Mouse (Mus musculus) spleen, postnatal 14 days (tissue): ENCODE measurements around the gene Prrc2b.

Experiments
- DNase-seq, 2 experiments: peaks; one replicate each; pipeline ENCODE4 v3.0.0; 2021 to 2022; ENCODE audit warnings: low spot score in 2 of 2

The Prrc2b gene

GRCm38 (mm10) chr2:32187019-32187551 is 36.2 kb downstream of the Prrc2b start:
- DNase-seq: no peak

GRCm38 (mm10) chr2:32187649-32188048 is 36.8 kb downstream of the Prrc2b start:
- DNase-seq: no peak

- no peak for DNase-seq
Measured at GRCm38 (mm10) chr2:32189060-32189681, 38.3 kb downstream of the Prrc2b start.

GRCm38 (mm10) chr2:32190620-32191019 is 39.7 kb downstream of the Prrc2b start:
- DNase-seq: no peak

GRCm38 (mm10) chr2:32191872-32192507 is 41.1 kb downstream of the Prrc2b start:
- peak; percentile 37 to 69 for DNase-seq

- DNase-seq: no peak
Measured at GRCm38 (mm10) chr2:32198977-32199376, 48.1 kb downstream of the Prrc2b start.

- DNase-seq: no peak
Measured at GRCm38 (mm10) chr2:32200033-32200432, 49.2 kb downstream of the Prrc2b start.

GRCm38 (mm10) chr2:32200712-32201111 is 49.8 kb downstream of the Prrc2b start:
- DNase-seq: no peak

- DNase-seq: no peak
Measured at GRCm38 (mm10) chr2:32201527-32201926, 50.6 kb downstream of the Prrc2b start.

- no peak for DNase-seq
Measured at GRCm38 (mm10) chr2:32203853-32204252, 53.0 kb downstream of the Prrc2b start.

- no peak for DNase-seq
Measured at GRCm38 (mm10) chr2:32207682-32208081, 56.8 kb downstream of the Prrc2b start.

- DNase-seq: no peak
Measured at GRCm38 (mm10) chr2:32211689-32212088, 60.8 kb downstream of the Prrc2b start.

- no peak for DNase-seq
Measured at GRCm38 (mm10) chr2:32213000-32213399, 62.1 kb downstream of the Prrc2b start.

- no peak for DNase-seq
Measured at GRCm38 (mm10) chr2:32215576-32215975, 64.7 kb downstream of the Prrc2b start.

- no peak for DNase-seq
Measured at GRCm38 (mm10) chr2:32216506-32216905, 65.6 kb downstream of the Prrc2b start.

- no peak for DNase-seq
Measured at GRCm38 (mm10) chr2:32217656-32218055, 66.8 kb downstream of the Prrc2b start.

- DNase-seq: no peak
Measured at GRCm38 (mm10) chr2:32218113-32218512, 67.2 kb downstream of the Prrc2b start.

GRCm38 (mm10) chr2:32218541-32219334 is 67.9 kb downstream of the Prrc2b start:
- DNase-seq: no peak

GRCm38 (mm10) chr2:32219501-32219900 is 68.6 kb downstream of the Prrc2b start:
- DNase-seq: no peak

- DNase-seq: no peak
Measured at GRCm38 (mm10) chr2:32220021-32220420, 69.1 kb downstream of the Prrc2b start.

GRCm38 (mm10) chr2:32220969-32221368 is 70.1 kb downstream of the Prrc2b start:
- no peak for DNase-seq

- DNase-seq: no peak
Measured at GRCm38 (mm10) chr2:32221577-32221976, 70.7 kb downstream of the Prrc2b start.

- DNase-seq: no peak
Measured at GRCm38 (mm10) chr2:32222057-32222456, 71.2 kb downstream of the Prrc2b start.
